Mouse (Mus musculus) right cerebral cortex, postnatal 4 days (tissue): ENCODE measurements around the gene Kcnh3.
A peak's percentile ranks its signal among the peaks of the same experiment; 100 is the strongest.

Experiments
- DNase-seq: peaks from one replicate; pipeline ENCODE4 v3.0.0-alpha.2; 2022

Gene Kcnh3

DNA sequence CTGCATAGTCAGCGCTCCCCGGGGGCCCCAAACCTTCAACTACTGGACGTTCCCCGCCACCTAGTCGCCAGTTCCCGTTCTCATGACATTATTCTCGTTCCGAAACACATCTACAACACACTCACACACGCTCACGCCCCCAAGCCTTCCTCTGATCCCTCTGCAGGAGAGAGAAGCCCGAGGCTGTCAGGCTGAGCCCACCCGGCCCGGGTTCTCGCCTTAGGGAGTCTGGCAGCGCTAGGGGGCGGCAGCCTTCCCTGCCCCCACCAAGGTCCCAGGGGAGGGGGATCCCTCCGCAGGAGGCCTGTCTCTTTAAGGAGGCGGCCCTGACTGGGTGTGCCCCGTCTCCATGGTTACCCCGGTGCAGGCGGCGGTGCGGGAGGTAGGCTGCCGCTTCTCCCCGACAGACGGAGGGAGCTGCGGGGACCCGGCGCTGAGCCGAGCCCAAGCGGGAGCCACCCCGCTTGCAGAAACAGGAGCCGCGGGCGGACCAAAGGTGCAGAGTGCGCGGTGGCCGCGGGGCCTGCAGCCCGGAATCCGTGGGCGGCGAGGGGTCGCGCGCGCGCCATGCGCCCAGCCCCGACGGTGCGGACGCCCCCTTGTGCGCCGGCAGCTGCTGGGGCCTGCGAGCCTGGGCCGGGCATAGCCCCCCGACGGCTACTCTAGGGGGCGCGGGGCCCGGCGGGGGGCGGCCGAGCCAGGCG lies at the start of gene Kcnh3:
Kcnh3 (plus strand) TSS at position 654 of the 704 bp plus-strand sequence.
- peak; percentile 76 for DNase-seq

- DNase-seq = no peak
These were observed 45.0 kb upstream of the Kcnh3 start for GRCm38 (mm10) chr15:99179639-99180038.

DNA sequence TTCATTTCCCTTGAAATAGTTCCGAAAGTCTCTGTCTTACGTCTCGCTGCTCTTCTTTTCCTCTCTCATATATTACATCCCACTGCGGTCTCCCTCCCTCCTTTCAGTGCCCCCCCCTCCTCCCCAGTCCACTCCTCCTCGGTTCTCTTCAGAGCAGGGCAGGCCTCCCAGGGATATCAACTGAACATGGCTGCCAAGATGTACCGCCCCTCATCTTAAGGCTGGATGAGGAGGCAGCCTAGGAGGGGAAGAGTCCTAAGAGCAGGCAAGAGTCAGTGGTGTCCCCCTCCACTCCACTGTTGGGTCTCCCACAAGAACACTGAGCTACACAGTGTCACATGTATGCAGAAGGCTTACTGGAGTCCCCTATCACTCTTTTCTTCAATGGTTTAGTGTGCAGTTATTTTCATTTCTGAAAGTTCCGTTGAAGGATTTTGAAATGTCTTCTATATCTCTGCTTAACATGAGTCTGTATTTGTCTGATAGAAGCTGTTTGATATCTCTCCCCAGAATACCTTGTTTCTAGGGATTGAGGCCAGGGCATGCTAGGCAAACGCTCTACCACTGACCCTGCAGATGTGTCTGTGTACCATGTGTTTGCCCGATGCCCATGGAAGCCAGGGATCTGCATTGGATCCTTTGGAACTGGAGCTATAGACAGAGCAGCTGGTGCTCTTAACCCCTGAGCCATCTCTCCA lies 40.3 kb upstream of the Kcnh3 start:
- DNase-seq = no peak

- no peak for DNase-seq
These were observed 30.3 kb upstream of the Kcnh3 start for GRCm38 (mm10) chr15:99194358-99194757.

DNA sequence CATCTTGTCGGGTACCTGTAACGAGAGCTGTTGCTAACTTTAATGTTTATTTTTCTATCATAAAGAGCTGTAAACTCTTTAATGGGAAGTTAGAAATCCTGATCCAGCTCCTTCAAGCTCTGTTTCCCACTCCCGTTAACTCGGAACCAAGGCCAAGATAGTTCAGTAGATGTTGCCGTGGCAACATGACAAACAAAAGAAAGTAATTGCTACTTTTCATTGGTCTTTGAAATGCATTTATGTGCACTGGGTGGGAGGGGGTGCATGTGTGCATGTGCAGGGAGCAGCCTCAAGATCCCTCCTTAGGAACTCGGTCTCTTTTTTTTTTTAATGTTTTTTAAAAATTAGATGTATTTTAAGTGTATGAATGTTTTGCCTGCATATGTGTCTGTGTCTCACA lies 29.6 kb upstream of the Kcnh3 start:
- DNase-seq = no peak

GRCm38 (mm10) chr15:99198761-99199160 lies 25.9 kb upstream of the Kcnh3 start:
- DNase-seq = peak; percentile 70

DNA sequence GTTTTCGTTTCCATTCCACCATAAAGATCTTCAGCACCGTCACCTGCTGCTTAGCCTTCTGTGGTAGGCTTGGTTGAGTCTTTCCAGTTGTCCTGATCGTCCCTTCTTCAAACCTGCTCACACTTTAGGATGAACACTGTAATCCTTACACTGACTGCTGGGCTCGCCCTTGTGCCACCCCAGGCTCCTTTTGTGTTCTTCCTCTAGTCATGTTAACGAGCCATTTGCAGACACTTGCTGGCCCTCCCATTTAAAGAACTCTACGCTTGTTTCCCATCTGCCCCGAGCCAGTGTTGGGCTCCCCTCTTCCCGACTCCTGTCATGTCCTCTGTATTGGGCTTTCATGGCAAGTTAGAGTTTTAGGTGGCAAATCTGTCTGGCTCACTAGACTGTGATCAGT lies 18.7 kb upstream of the Kcnh3 start:
- DNase-seq = no peak

DNA sequence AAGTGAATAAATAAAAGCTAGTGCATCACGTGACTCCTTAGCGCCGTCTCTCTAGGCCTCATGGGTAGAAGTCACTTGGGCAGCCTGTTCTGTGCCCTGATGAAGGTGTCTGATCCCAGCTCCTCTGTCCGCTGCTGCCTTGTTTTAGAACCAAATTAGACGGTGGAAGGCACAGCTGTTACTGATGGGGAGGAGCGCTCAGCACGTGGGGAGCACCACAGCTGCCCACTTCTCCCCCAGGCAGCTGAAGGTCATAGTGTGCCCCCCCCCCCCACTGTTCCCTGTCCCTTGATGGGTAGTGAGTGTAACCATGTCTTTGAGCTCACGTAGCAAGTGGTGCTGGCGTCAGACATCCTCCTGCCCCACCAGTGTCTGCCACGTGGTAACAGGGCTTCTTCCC lies 11.5 kb upstream of the Kcnh3 start:
- no peak for DNase-seq

DNA sequence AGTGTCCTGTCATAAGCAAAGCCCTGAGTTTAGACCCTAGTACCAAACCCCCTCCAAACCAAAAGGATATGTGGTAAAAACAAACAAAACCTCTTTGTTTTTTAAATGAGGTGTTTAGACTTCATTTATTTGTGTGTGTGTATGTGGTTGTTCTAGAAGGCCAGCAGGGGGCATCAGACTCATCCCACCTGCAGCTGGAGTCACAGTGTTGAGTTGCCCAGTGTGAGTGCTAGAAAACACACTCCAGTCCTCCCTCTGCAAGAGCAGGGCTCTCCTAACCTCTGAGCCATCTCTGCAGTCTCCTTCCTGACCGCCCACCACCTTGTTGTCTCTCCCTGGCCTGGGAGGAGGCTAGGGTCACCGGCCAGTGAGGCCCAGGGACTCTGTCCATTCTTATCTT lies 9.7 kb upstream of the Kcnh3 start:
- DNase-seq = no peak

GRCm38 (mm10) chr15:99215741-99216463 lies 8.8 kb upstream of the Kcnh3 start:
- DNase-seq = no peak

GRCm38 (mm10) chr15:99217630-99218029 lies 7.0 kb upstream of the Kcnh3 start:
- DNase-seq = no peak

DNA sequence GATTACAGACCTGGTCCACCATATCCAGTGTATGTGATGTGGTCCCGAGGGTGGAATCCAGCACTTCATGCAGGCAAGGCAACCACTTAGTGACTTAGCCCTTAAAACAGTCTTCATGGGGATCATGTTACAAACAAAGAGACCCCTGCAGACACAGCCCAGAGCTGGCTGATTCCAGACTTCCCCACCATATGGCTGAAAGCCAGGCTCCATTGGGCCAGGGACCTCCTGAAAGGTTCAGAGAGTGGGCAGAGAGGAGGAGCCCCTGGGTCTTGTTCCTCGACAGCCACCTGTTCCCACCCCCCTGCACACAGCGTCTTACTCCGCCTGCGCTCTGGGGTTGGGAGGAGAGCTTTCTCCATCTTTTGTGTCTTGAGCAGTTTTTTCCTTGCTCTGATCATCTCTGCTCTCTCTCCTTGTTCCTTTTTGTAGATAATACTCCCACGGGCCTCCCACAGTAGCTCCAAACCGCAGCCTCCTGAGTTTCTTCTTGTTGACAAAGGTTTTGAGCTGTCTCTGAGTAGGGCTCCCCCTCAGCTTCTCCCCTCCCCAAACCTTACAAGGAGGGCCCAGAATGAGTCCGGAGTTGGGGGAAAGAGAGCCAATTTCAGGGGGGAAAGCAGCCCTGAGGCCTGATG lies 3.2 kb upstream of the Kcnh3 start:
- DNase-seq = no peak

- no peak for DNase-seq
These were observed 1.7 kb upstream of the Kcnh3 start for GRCm38 (mm10) chr15:99222794-99223584.

- peak; percentile 45 for DNase-seq
These were observed 965 bp upstream of the Kcnh3 start for GRCm38 (mm10) chr15:99223585-99224207.

- peak; percentile 73 for DNase-seq
These were observed 585 bp downstream of the Kcnh3 start for GRCm38 (mm10) chr15:99225081-99225810.

- DNase-seq = no peak
These were observed 1.4 kb downstream of the Kcnh3 start for GRCm38 (mm10) chr15:99226090-99226489.

DNA sequence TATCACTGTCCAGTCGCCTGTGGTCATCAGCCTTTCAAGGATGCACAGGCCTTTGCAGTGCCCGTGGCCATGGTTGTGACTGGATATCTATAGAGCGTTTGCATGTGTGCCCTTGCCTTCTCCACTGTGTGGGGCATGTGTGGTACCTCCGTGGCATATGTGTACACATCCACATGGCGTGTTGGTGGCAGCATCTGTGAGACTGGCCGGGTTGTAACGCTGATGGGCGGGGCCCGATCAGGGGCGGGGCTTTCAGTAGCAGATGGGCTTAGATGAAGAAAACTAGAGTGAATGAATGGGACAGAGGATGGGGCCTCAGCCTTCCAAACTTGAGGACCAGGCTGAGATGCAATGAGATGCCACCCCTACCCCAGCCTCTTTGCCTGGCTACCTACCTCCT lies 7.3 kb downstream of the Kcnh3 start:
- no peak for DNase-seq

GRCm38 (mm10) chr15:99233719-99234118 lies 9.1 kb downstream of the Kcnh3 start:
- DNase-seq = no peak

- DNase-seq = no peak
These were observed 9.8 kb downstream of the Kcnh3 start for GRCm38 (mm10) chr15:99234326-99235010.

DNA sequence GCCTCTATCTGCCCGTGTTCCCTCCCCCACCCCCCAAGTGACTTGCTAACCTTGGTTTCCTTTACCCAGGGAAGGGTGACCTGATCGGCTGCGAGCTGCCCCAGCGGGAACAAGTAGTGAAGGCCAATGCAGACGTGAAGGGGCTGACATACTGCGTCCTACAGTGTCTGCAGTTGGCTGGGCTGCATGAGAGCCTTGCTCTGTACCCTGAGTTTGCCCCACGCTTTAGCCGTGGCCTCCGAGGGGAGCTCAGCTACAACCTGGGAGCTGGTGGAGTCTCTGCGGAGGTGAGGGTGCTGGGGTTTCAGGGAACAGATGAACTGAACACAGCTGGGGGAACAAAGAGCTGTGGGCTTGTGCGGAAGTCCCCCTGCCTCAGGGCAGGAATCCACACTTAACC lies 13.3 kb downstream of the Kcnh3 start:
- DNase-seq = no peak

- no peak for DNase-seq
These were observed 15.5 kb downstream of the Kcnh3 start for GRCm38 (mm10) chr15:99240129-99240528.
